Mouse (Mus musculus): ENCODE measurements at regions not wholly inside any gene's neighbourhood (a gene's known extent, or its start where the extent isn't known, plus 50 kb on each side); places are given as distances from the start of the nearest gene placed in this dataset.
"Not testable (repeated sequence)": the region's sequence is repeated elsewhere in the genome, so short reads cannot be mapped to it uniquely, and the experiment has no call there.

- TF ChIP-seq CTCF (IDR thresholded peaks at IDR 0.05) = no peak
- peak; percentile 47 to 63 for DNase-seq (ENCODE audit: extremely low spot score in 1 of 2, low spot score in 2 of 2)
Measured at GRCm38 (mm10) chr8:15570091-15570490, 524.2 kb upstream of the BB014433 start.

GRCm38 (mm10) chr8:15567742-15568141, 521.9 kb upstream of the BB014433 start:
- Histone ChIP-seq H3K27ac (no peak overlapping the region), H3K4me3 (no peak overlapping the region)
- no peak for TF ChIP-seq CTCF (IDR thresholded peaks at IDR 0.05)
- intact Hi-C loops (cut with DNase I) = no loop called here
- DNase-seq (ENCODE audit: extremely low spot score in 1 of 2, low spot score in 2 of 2) = no peak

More at GRCm38 (mm10) chr8:15570091-15570490, 524.2 kb upstream of the BB014433 start:
- no peak overlapping the region for H3K4me3 ChIP-seq
- peak overlapping the region; percentile 34; the same call in 1 of the 2 replicates for H3K27ac ChIP-seq
- intact Hi-C loops (cut with DNase I) = loop anchor here (2.0 to 5.0 kb wide), 3 partner anchors 57 to 422 kb away; no protein-coding TSS in a partner anchor

- H3K4me3 ChIP-seq = no peak overlapping the region
- no peak for TF ChIP-seq CTCF (IDR thresholded peaks at IDR 0.05)
- H3K27ac ChIP-seq = 0 out of 2 replicates have a peak overlapping the region, but pooled peaks have one; percentile 8
- intact Hi-C loops (cut with DNase I) = loop anchor here (2.0 kb wide), 1 partner anchor 64 kb away; no protein-coding TSS in a partner anchor
- peak; percentile 43 to 64 for DNase-seq (ENCODE audit: extremely low spot score in 1 of 2, low spot score in 2 of 2)
Measured at GRCm38 (mm10) chr8:15562310-15563296, 516.7 kb upstream of the BB014433 start.

GRCm38 (mm10) chr8:15532027-15532426, 486.1 kb upstream of the BB014433 start:
- Histone ChIP-seq H3K27ac (no peak overlapping the region), H3K4me3 (no peak overlapping the region)
- intact Hi-C loops (cut with DNase I) = no loop called here
- TF ChIP-seq CTCF (IDR thresholded peaks at IDR 0.05) = no peak
- DNase-seq (ENCODE audit: extremely low spot score in 1 of 2, low spot score in 2 of 2) = no peak

GRCm38 (mm10) chr8:15525461-15525860, 479.6 kb upstream of the BB014433 start:
- Histone ChIP-seq H3K27ac (no peak overlapping the region), H3K4me3 (no peak overlapping the region)
- intact Hi-C loops (cut with DNase I) = no loop called here
- DNase-seq (ENCODE audit: extremely low spot score in 1 of 2, low spot score in 2 of 2) = no peak
- no peak for TF ChIP-seq CTCF (IDR thresholded peaks at IDR 0.05)

GRCm38 (mm10) chr8:15519896-15520295, 474.0 kb upstream of the BB014433 start:
- H3K4me3 ChIP-seq; intact Hi-C loops (cut with DNase I); H3K27ac ChIP-seq: not testable (repeated sequence)
- DNase-seq (ENCODE audit: extremely low spot score in 1 of 2, low spot score in 2 of 2) = peak; percentile 40 to 57

- Histone ChIP-seq H3K27ac (peak overlapping the region; percentile 79), H3K4me3 (no peak overlapping the region)
- TF ChIP-seq CTCF (IDR thresholded peaks at IDR 0.05) = no peak
- peak in 1 of 2 experiments; percentile 28 for DNase-seq (ENCODE audit: extremely low spot score in 1 of 2, low spot score in 2 of 2)
- intact Hi-C loops (cut with DNase I) = no loop called here
Measured at GRCm38 (mm10) chr8:15500973-15501372, 455.1 kb upstream of the BB014433 start.

GRCm38 (mm10) chr8:15497566-15497965, 451.7 kb upstream of the BB014433 start:
- peak overlapping the region; percentile 79 for H3K27ac ChIP-seq
- no peak for DNase-seq (ENCODE audit: extremely low spot score in 1 of 2, low spot score in 2 of 2)
- no peak for TF ChIP-seq CTCF (IDR thresholded peaks at IDR 0.05)
- intact Hi-C loops (cut with DNase I) = loop anchor here (2.0 to 10.0 kb wide), 3 partner anchors 73 to 827 kb away; no protein-coding TSS in a partner anchor
- H3K4me3 ChIP-seq = no peak overlapping the region

- no peak for TF ChIP-seq CTCF (IDR thresholded peaks at IDR 0.05)
- intact Hi-C loops (cut with DNase I) = loop anchor here (2.0 to 10.0 kb wide), 3 partner anchors 75 to 829 kb away; no protein-coding TSS in a partner anchor
- Histone ChIP-seq H3K27ac (peak overlapping the region; percentile 79), H3K4me3 (peak overlapping the region; percentile 11; the same call in 1 of the 2 replicates)
- DNase-seq (ENCODE audit: extremely low spot score in 1 of 2, low spot score in 2 of 2) = peak; percentile 69 to 76
Measured at GRCm38 (mm10) chr8:15496248-15496647, 450.4 kb upstream of the BB014433 start.

GRCm38 (mm10) chr8:15490774-15491173, 444.9 kb upstream of the BB014433 start:
- Histone ChIP-seq H3K4me3 (no peak overlapping the region), H3K27ac (no peak overlapping the region)
- DNase-seq (ENCODE audit: extremely low spot score in 1 of 2, low spot score in 2 of 2) = no peak
- TF ChIP-seq CTCF (IDR thresholded peaks at IDR 0.05) = no peak
- intact Hi-C loops (cut with DNase I) = loop anchor here (10.0 kb wide), 1 partner anchor 834 kb away; no protein-coding TSS in a partner anchor

- intact Hi-C loops (cut with DNase I) = loop anchor here (1.0 kb wide), 1 partner anchor 242 kb away; no protein-coding TSS in a partner anchor
- Histone ChIP-seq H3K27ac (no peak overlapping the region), H3K4me3 (no peak overlapping the region)
- TF ChIP-seq CTCF (IDR thresholded peaks at IDR 0.05) = peak; percentile 58
- DNase-seq (ENCODE audit: extremely low spot score in 1 of 2, low spot score in 2 of 2) = no peak
Measured at GRCm38 (mm10) chr8:15487579-15487978, 441.7 kb upstream of the BB014433 start.

- TF ChIP-seq CTCF (IDR thresholded peaks at IDR 0.05) = no peak
- no peak overlapping the region for H3K4me3 ChIP-seq
- intact Hi-C loops (cut with DNase I) = no loop called here
- DNase-seq (ENCODE audit: extremely low spot score in 1 of 2, low spot score in 2 of 2) = no peak
- no peak overlapping the region for H3K27ac ChIP-seq
Measured at GRCm38 (mm10) chr8:15470561-15470960, 424.7 kb upstream of the BB014433 start.
